Mouse (Mus musculus): Measurements from ENCODE around the gene Pkd1l1.
A peak's percentile ranks its signal among the peaks of the same experiment; 100 is the strongest.

Gene Pkd1l1

GRCm38 (mm10) chr11:8942446-8942845 lies 30.6 kb downstream of the Pkd1l1 start:
- no peak for DNase-seq (ENCODE audit: low spot score in 2 of 2)

GRCm38 (mm10) chr11:8936431-8937110 lies 36.5 kb downstream of the Pkd1l1 start:
- no peak for DNase-seq (ENCODE audit: low spot score in 2 of 2)

- no peak for DNase-seq (ENCODE audit: low spot score in 2 of 2)
Observed at GRCm38 (mm10) chr11:8916081-8916671, 56.9 kb downstream of the Pkd1l1 start.

- no peak for DNase-seq (ENCODE audit: low spot score in 2 of 2)
Observed at GRCm38 (mm10) chr11:8882793-8883192, 90.3 kb downstream of the Pkd1l1 start.

GRCm38 (mm10) chr11:8881521-8881920 lies 91.5 kb downstream of the Pkd1l1 start:
- DNase-seq (ENCODE audit: low spot score in 2 of 2), result no peak

- no peak for DNase-seq (ENCODE audit: low spot score in 2 of 2)
Observed at GRCm38 (mm10) chr11:8870115-8870514, 103.0 kb downstream of the Pkd1l1 start.

GRCm38 (mm10) chr11:8866021-8866420 lies 107.0 kb downstream of the Pkd1l1 start:
- no peak for DNase-seq (ENCODE audit: low spot score in 2 of 2)

- no peak for DNase-seq (ENCODE audit: low spot score in 2 of 2)
Observed at GRCm38 (mm10) chr11:8863955-8864675, 109.0 kb downstream of the Pkd1l1 start.

- DNase-seq (ENCODE audit: low spot score in 2 of 2), result no peak
Observed at GRCm38 (mm10) chr11:8862426-8862825, 110.6 kb downstream of the Pkd1l1 start.

GRCm38 (mm10) chr11:8861978-8862377 lies 111.1 kb downstream of the Pkd1l1 start:
- no peak for DNase-seq (ENCODE audit: low spot score in 2 of 2)

GRCm38 (mm10) chr11:8860878-8861277 lies 112.2 kb downstream of the Pkd1l1 start:
- DNase-seq (ENCODE audit: low spot score in 2 of 2), result peak in 1 of 2 experiments; percentile 5

GRCm38 (mm10) chr11:8859868-8860267 lies 113.2 kb downstream of the Pkd1l1 start:
- peak; percentile 72 to 80 for DNase-seq (ENCODE audit: low spot score in 2 of 2)

- DNase-seq (ENCODE audit: low spot score in 2 of 2), result no peak
Observed at GRCm38 (mm10) chr11:8859041-8859440, 114.0 kb downstream of the Pkd1l1 start.

GRCm38 (mm10) chr11:8856125-8856524 lies 116.9 kb downstream of the Pkd1l1 start:
- DNase-seq (ENCODE audit: low spot score in 2 of 2), result no peak

- DNase-seq (ENCODE audit: low spot score in 2 of 2), result no peak
Observed at GRCm38 (mm10) chr11:8848049-8848448, 125.0 kb downstream of the Pkd1l1 start.

- DNase-seq (ENCODE audit: low spot score in 2 of 2), result no peak
Observed at GRCm38 (mm10) chr11:8847627-8848026, 125.4 kb downstream of the Pkd1l1 start.

GRCm38 (mm10) chr11:8836176-8836575 lies 136.9 kb downstream of the Pkd1l1 start:
- DNase-seq (ENCODE audit: low spot score in 2 of 2), result no peak

GRCm38 (mm10) chr11:8834121-8834520 lies 138.9 kb downstream of the Pkd1l1 start:
- no peak for DNase-seq (ENCODE audit: low spot score in 2 of 2)

GRCm38 (mm10) chr11:8830551-8830950 lies 142.5 kb downstream of the Pkd1l1 start:
- DNase-seq (ENCODE audit: low spot score in 2 of 2), result no peak

- no peak for DNase-seq (ENCODE audit: low spot score in 2 of 2)
Observed at GRCm38 (mm10) chr11:8829561-8829960, 143.5 kb downstream of the Pkd1l1 start.

- DNase-seq (ENCODE audit: low spot score in 2 of 2), result no peak
Observed at GRCm38 (mm10) chr11:8828836-8829526, 144.1 kb downstream of the Pkd1l1 start.

GRCm38 (mm10) chr11:8826609-8827008 lies 146.5 kb downstream of the Pkd1l1 start:
- no peak for DNase-seq (ENCODE audit: low spot score in 2 of 2)
